Mouse (Mus musculus): Measurements from ENCODE around the gene Dusp8. TPM values are rescaled to one million over a fixed set of nuclear protein-coding genes. Genes with fewer than 3 reads are reported as not detected.

The Dusp8 gene
- polyA plus RNA-seq, 1 experiment from 2014 or later = 0.48 TPM

Other genes with a start within 250 kb of the Dusp8 start
- 38.0 and 38.8 TPM in 2 replicates for gene Tollip, start 177.3 kb downstream of the Dusp8 start, polyA plus RNA-seq (2014; fragmentation: Nextera tagmentation; extraction: Ambion mirVana)
- gene Brsk2, start 146.1 kb downstream of the Dusp8 start, polyA plus RNA-seq (2014; fragmentation: Nextera tagmentation; extraction: Ambion mirVana) = 0.49 and 0.51 TPM in 2 replicates
- 57.6 and 62.7 TPM in 2 replicates for gene Mob2, start 34.8 kb downstream of the Dusp8 start, polyA plus RNA-seq (2014; fragmentation: Nextera tagmentation; extraction: Ambion mirVana)
- not detected in 2 replicates for gene Gm45618, start 24.9 kb upstream of the Dusp8 start, polyA plus RNA-seq (2014; fragmentation: Nextera tagmentation; extraction: Ambion mirVana)
- not detected in 2 replicates for gene Gm39115, start 40.2 kb upstream of the Dusp8 start, polyA plus RNA-seq (2014; fragmentation: Nextera tagmentation; extraction: Ambion mirVana)
- not detected in 2 replicates for gene Gm45337, start 48.8 kb upstream of the Dusp8 start, polyA plus RNA-seq (2014; fragmentation: Nextera tagmentation; extraction: Ambion mirVana)
- not detected in 2 replicates for gene Gm29735, start 61.3 kb upstream of the Dusp8 start, polyA plus RNA-seq (2014; fragmentation: Nextera tagmentation; extraction: Ambion mirVana)
- gene Gm4553, start 69.9 kb upstream of the Dusp8 start, polyA plus RNA-seq (2014; fragmentation: Nextera tagmentation; extraction: Ambion mirVana) = not detected in 2 replicates
- not detected in 2 replicates for gene Krtap5-2, start 80.2 kb upstream of the Dusp8 start, polyA plus RNA-seq (2014; fragmentation: Nextera tagmentation; extraction: Ambion mirVana)
- gene Gm10153, start 94.5 kb upstream of the Dusp8 start, polyA plus RNA-seq (2014; fragmentation: Nextera tagmentation; extraction: Ambion mirVana) = not detected in 2 replicates
- gene Krtap5-3, start 105.5 kb upstream of the Dusp8 start, polyA plus RNA-seq (2014; fragmentation: Nextera tagmentation; extraction: Ambion mirVana) = not detected in 2 replicates
- not detected in 2 replicates for gene Gm7579, start 116.0 kb upstream of the Dusp8 start, polyA plus RNA-seq (2014; fragmentation: Nextera tagmentation; extraction: Ambion mirVana)
- gene Krtap5-5, start 134.1 kb upstream of the Dusp8 start, polyA plus RNA-seq (2014; fragmentation: Nextera tagmentation; extraction: Ambion mirVana) = not detected in 2 replicates
- not detected in 2 replicates for gene Gm40460, start 145.2 kb upstream of the Dusp8 start, polyA plus RNA-seq (2014; fragmentation: Nextera tagmentation; extraction: Ambion mirVana)
- gene Gm2431, start 162.5 kb upstream of the Dusp8 start, polyA plus RNA-seq (2014; fragmentation: Nextera tagmentation; extraction: Ambion mirVana) = not detected in 2 replicates
- not detected in 2 replicates for gene Gm4559, start 178.5 kb upstream of the Dusp8 start, polyA plus RNA-seq (2014; fragmentation: Nextera tagmentation; extraction: Ambion mirVana)
- not detected in 2 replicates for gene Krtap5-1, start 201.3 kb upstream of the Dusp8 start, polyA plus RNA-seq (2014; fragmentation: Nextera tagmentation; extraction: Ambion mirVana)
- gene Krtap5-4, start 207.7 kb upstream of the Dusp8 start, polyA plus RNA-seq (2014; fragmentation: Nextera tagmentation; extraction: Ambion mirVana) = not detected in 2 replicates

Data from limb, embryonic 11.5 days (tissue).